Mouse (Mus musculus) thymus, adult 2 months (tissue): ENCODE measurements around the gene L3mbtl3.

ENCODE experiments used
- CTCF ChIP-seq: fragments of 200-500 bp; IDR thresholded peaks from 2 replicates; pipeline ENCODE4 v1.5.1; 2012; ENCODE audit warnings: mild to moderate bottlenecking, control low read depth, low read length, moderate library complexity, borderline replicate concordance; ENCODE audit not compliant: control insufficient read depth, poor library complexity, insufficient read depth; ENCODE audit errors: extremely low read depth
- POLR2A ChIP-seq: fragments of 200-500 bp; IDR thresholded peaks from 2 replicates; pipeline ENCODE4 v1.6.1; 2012; ENCODE audit warnings: mild to moderate bottlenecking, low read length, control low read depth, moderate library complexity; ENCODE audit not compliant: control insufficient read depth, poor library complexity, insufficient read depth; ENCODE audit errors: extremely low read depth

DNA sequence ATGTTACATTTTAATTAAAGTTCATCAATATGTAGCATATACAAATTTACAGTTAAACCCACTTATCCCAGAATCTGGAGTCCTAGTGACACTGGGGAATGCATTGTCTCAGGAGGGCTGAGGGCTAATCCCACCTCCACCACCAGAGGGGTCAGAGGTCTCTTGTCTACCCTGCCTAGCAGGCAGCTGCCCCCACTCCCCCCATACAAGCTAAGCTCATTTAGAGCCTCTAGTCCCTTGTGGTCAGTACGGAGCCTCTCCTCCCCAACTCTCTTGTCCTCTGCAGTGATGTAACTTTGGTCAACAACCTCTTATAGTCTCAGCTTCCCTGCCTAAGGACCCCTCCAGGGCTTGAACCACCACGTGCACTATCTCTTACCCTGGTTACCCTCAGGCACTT, 43.0 kb downstream of the L3mbtl3 start:
- TF ChIP-seq CTCF (no peak), POLR2A (no peak)
